Mouse (Mus musculus) forebrain, embryonic 15.5 days (tissue): ENCODE measurements around the gene Fam19a5. TPM values are rescaled to one million over a fixed set of nuclear protein-coding genes. Genes with fewer than 3 reads are reported as not detected.

ENCODE experiments used
- ATAC-seq: fragments of 200-750 bp; cut with Nextera tagmentation; replicated peaks from 2 replicates; pipeline ENCODE4 v1.8.0; 2017; ENCODE audit warnings: mild to moderate bottlenecking, moderate TSS enrichment, moderate library complexity
- H3K27ac ChIP-seq: fragments of 300-500 bp; sonication (generic); replicated peaks from 2 replicates; pipeline ENCODE4 v1.5.1; 2015; ENCODE audit warnings: mild to moderate bottlenecking, inconsistent platforms
- H3K27me3 ChIP-seq: fragments of 300-500 bp; sonication (generic); 2 replicates; pipeline ENCODE4 v1.6.1; 2015; ENCODE audit warnings: inconsistent platforms
- H3K36me3 ChIP-seq: fragments of 300-500 bp; sonication (generic); 2 replicates; pipeline ENCODE4 v1.6.1; 2015; ENCODE audit warnings: mild to moderate bottlenecking, inconsistent platforms
- H3K4me1 ChIP-seq: fragments of 300-500 bp; sonication (generic); 2 replicates; pipeline ENCODE4 v1.6.1; 2015; ENCODE audit warnings: inconsistent platforms
- H3K4me2 ChIP-seq: fragments of 300-500 bp; sonication (generic); replicated peaks from 2 replicates; pipeline ENCODE4 v1.6.1; 2015; ENCODE audit warnings: mild to moderate bottlenecking, inconsistent platforms
- H3K4me3 ChIP-seq: fragments of 300-500 bp; sonication (generic); 2 replicates; pipeline ENCODE4 v1.5.1; 2015; ENCODE audit warnings: mild to moderate bottlenecking, inconsistent platforms
- H3K9ac ChIP-seq: fragments of 300-500 bp; sonication (generic); replicated peaks from 2 replicates; pipeline ENCODE4 v1.6.1; 2015; ENCODE audit warnings: mild to moderate bottlenecking, inconsistent platforms
- H3K9me3 ChIP-seq: fragments of 300-500 bp; sonication (generic); 2 replicates; pipeline ENCODE4 v1.6.1; 2016; ENCODE audit warnings: inconsistent platforms
- WGBS: fragments of 180-500 bp; shearing (Covaris S2); methylation state at CpG from one replicate; pipeline ENCODE4 v1.1.7; 2015; ENCODE audit warnings: mixed read lengths; 5-methylcytosine and 5-hydroxymethylcytosine counted together
- polyA plus RNA-seq: library from polyadenylated mRNA; unstranded; fragments of >200 nt; fragmentation: Nextera tagmentation; extraction: Ambion mirVana; gene quantifications from 2 replicates; pipeline ENCODE4 v1.2.1, GENCODE M21; 2015

The Fam19a5 gene
- polyA plus RNA-seq, 1 experiment from 2014 or later = 17.6 TPM

GRCm38 (mm10) chr15:87646313-87647061, 102.4 kb downstream of the Fam19a5 start:
- no peaks in the 10 kb centered on the region for H3K9me3 ChIP-seq
- H3K27ac ChIP-seq = no peak overlapping the region
- H3K4me3 ChIP-seq = no peak overlapping the region
- peaks cover 8% of the 10 kb centered on the region; the same call in 1 of the 2 replicates for H3K4me1 ChIP-seq
- no peak overlapping the region for H3K4me2 ChIP-seq
- no peak for ATAC-seq
- no peak overlapping the region for H3K9ac ChIP-seq
- 70% methylated on average over 5 of the region's 5 CpGs for WGBS
- H3K36me3 ChIP-seq = no peaks in the 10 kb centered on the region
- no peaks in the 10 kb centered on the region for H3K27me3 ChIP-seq

GRCm38 (mm10) chr15:87649651-87650050, 105.6 kb downstream of the Fam19a5 start:
- no peaks in the 10 kb centered on the region for H3K27me3 ChIP-seq
- 83% methylated on average over 2 of the region's 2 CpGs for WGBS
- no peak overlapping the region for H3K4me3 ChIP-seq
- no peak overlapping the region for H3K4me2 ChIP-seq
- ATAC-seq = no peak
- H3K9me3 ChIP-seq = no peaks in the 10 kb centered on the region
- no peak overlapping the region for H3K9ac ChIP-seq
- H3K27ac ChIP-seq = no peak overlapping the region
- H3K4me1 ChIP-seq = peaks cover 8% of the 10 kb centered on the region; the same call in 1 of the 2 replicates
- no peaks in the 10 kb centered on the region for H3K36me3 ChIP-seq

GRCm38 (mm10) chr15:87654551-87654950, 110.5 kb downstream of the Fam19a5 start:
- H3K4me3 ChIP-seq = no peak overlapping the region
- no peak for ATAC-seq
- H3K9me3 ChIP-seq = no peaks in the 10 kb centered on the region
- no peak overlapping the region for H3K4me2 ChIP-seq
- H3K36me3 ChIP-seq = no peaks in the 10 kb centered on the region
- 80% methylated on average over 6 of the region's 6 CpGs for WGBS
- no peaks in the 10 kb centered on the region for H3K27me3 ChIP-seq
- H3K27ac ChIP-seq = no peak overlapping the region
- no peak overlapping the region for H3K9ac ChIP-seq
- H3K4me1 ChIP-seq = peaks cover 13% of the 10 kb centered on the region

GRCm38 (mm10) chr15:87656496-87657155, 112.5 kb downstream of the Fam19a5 start:
- 43% methylated on average over 20 of the region's 20 CpGs for WGBS
- no peak overlapping the region for H3K4me2 ChIP-seq
- no peaks in the 10 kb centered on the region for H3K36me3 ChIP-seq
- no peaks in the 10 kb centered on the region for H3K9me3 ChIP-seq
- H3K27ac ChIP-seq = 0 out of 2 replicates have a peak overlapping the region, but pooled peaks have one; percentile 15
- no peak overlapping the region for H3K4me3 ChIP-seq
- no peak overlapping the region for H3K9ac ChIP-seq
- no peak for ATAC-seq
- peaks cover 13% of the 10 kb centered on the region for H3K4me1 ChIP-seq
- no peaks in the 10 kb centered on the region for H3K27me3 ChIP-seq

- Histone ChIP-seq H3K27ac (no peak overlapping the region), H3K27me3 (no peaks in the 10 kb centered on the region), H3K4me3 (no peak overlapping the region), H3K4me2 (no peak overlapping the region), H3K9ac (no peak overlapping the region), H3K9me3 (no peaks in the 10 kb centered on the region), H3K36me3 (no peaks in the 10 kb centered on the region), H3K4me1 (peaks cover 13% of the 10 kb centered on the region)
- WGBS = 94% methylated on average over 6 of the region's 6 CpGs
- no peak for ATAC-seq
These were observed 115.6 kb downstream of the Fam19a5 start for GRCm38 (mm10) chr15:87659729-87660128.

- H3K4me2 ChIP-seq = no peak overlapping the region
- no peak for ATAC-seq
- no peaks in the 10 kb centered on the region for H3K36me3 ChIP-seq
- H3K9ac ChIP-seq = no peak overlapping the region
- no peaks in the 10 kb centered on the region for H3K9me3 ChIP-seq
- H3K27ac ChIP-seq = no peak overlapping the region
- H3K4me1 ChIP-seq = peaks cover 1% of the 10 kb centered on the region; the same call in 1 of the 2 replicates
- 81% methylated on average over 7 of the region's 7 CpGs for WGBS
- H3K27me3 ChIP-seq = no peaks in the 10 kb centered on the region
- no peak overlapping the region for H3K4me3 ChIP-seq
These were observed 117.9 kb downstream of the Fam19a5 start for GRCm38 (mm10) chr15:87661954-87662353.

GRCm38 (mm10) chr15:87666041-87666750, 122.1 kb downstream of the Fam19a5 start:
- 92% methylated on average over 13 of the region's 13 CpGs for WGBS
- no peak overlapping the region for H3K4me3 ChIP-seq
- no peaks in the 10 kb centered on the region for H3K36me3 ChIP-seq
- ATAC-seq = no peak
- H3K27ac ChIP-seq = no peak overlapping the region
- no peak overlapping the region for H3K4me2 ChIP-seq
- no peaks in the 10 kb centered on the region for H3K27me3 ChIP-seq
- no peak overlapping the region for H3K9ac ChIP-seq
- peaks cover 17% of the 10 kb centered on the region for H3K4me1 ChIP-seq
- H3K9me3 ChIP-seq = no peaks in the 10 kb centered on the region

- ATAC-seq = 0 out of 2 replicates have a peak, but pooled peaks have one; percentile 33
- 70% methylated on average over 7 of the region's 7 CpGs for WGBS
- Histone ChIP-seq H3K36me3 (no peaks in the 10 kb centered on the region), H3K4me2 (no peak overlapping the region), H3K9me3 (no peaks in the 10 kb centered on the region), H3K4me3 (no peak overlapping the region), H3K9ac (no peak overlapping the region), H3K27me3 (no peaks in the 10 kb centered on the region), H3K27ac (no peak overlapping the region), H3K4me1 (peaks cover 28% of the 10 kb centered on the region)
These were observed 123.3 kb downstream of the Fam19a5 start for GRCm38 (mm10) chr15:87667416-87667815.

GRCm38 (mm10) chr15:87668112-87668511, 124.0 kb downstream of the Fam19a5 start:
- H3K9ac ChIP-seq = no peak overlapping the region
- no peak for ATAC-seq
- no peaks in the 10 kb centered on the region for H3K36me3 ChIP-seq
- no peak overlapping the region for H3K4me2 ChIP-seq
- no peak overlapping the region for H3K4me3 ChIP-seq
- H3K9me3 ChIP-seq = no peaks in the 10 kb centered on the region
- WGBS = 57% methylated on average over 5 of the region's 5 CpGs
- H3K4me1 ChIP-seq = peaks cover 33% of the 10 kb centered on the region
- H3K27ac ChIP-seq = no peak overlapping the region
- H3K27me3 ChIP-seq = no peaks in the 10 kb centered on the region

GRCm38 (mm10) chr15:87671929-87672328, 127.8 kb downstream of the Fam19a5 start:
- Histone ChIP-seq H3K36me3 (no peaks in the 10 kb centered on the region), H3K27me3 (no peaks in the 10 kb centered on the region), H3K27ac (no peak overlapping the region), H3K4me1 (peaks cover 33% of the 10 kb centered on the region), H3K4me3 (no peak overlapping the region), H3K9ac (no peak overlapping the region), H3K4me2 (no peak overlapping the region), H3K9me3 (no peaks in the 10 kb centered on the region)
- WGBS = 45% methylated on average over 9 of the region's 9 CpGs
- ATAC-seq = no peak; the same call in 1 of the 2 replicates

GRCm38 (mm10) chr15:87678711-87679110, 134.6 kb downstream of the Fam19a5 start:
- H3K36me3 ChIP-seq = no peaks in the 10 kb centered on the region
- WGBS = 58% methylated on average over 6 of the region's 6 CpGs
- ATAC-seq = no peak

GRCm38 (mm10) chr15:87682410-87682809, 138.3 kb downstream of the Fam19a5 start:
- no peak overlapping the region for H3K4me3 ChIP-seq
- no peaks in the 10 kb centered on the region for H3K27me3 ChIP-seq
- WGBS = 67% methylated on average over 3 of the region's 3 CpGs
- ATAC-seq = no peak
- H3K9ac ChIP-seq = no peak overlapping the region
- H3K4me2 ChIP-seq = no peak overlapping the region
- no peak overlapping the region for H3K27ac ChIP-seq
- H3K4me1 ChIP-seq = peaks cover 16% of the 10 kb centered on the region
- H3K36me3 ChIP-seq = no peaks in the 10 kb centered on the region
- H3K9me3 ChIP-seq = no peaks in the 10 kb centered on the region

More at GRCm38 (mm10) chr15:87678711-87679110, 134.6 kb downstream of the Fam19a5 start:
- Histone ChIP-seq H3K27ac (no peak overlapping the region), H3K4me2 (no peak overlapping the region), H3K9me3 (no peaks in the 10 kb centered on the region), H3K4me3 (no peak overlapping the region), H3K9ac (no peak overlapping the region), H3K27me3 (no peaks in the 10 kb centered on the region), H3K4me1 (peaks cover 5% of the 10 kb centered on the region; the same call in 1 of the 2 replicates)
